Mouse (Mus musculus): Measurements from ENCODE around the gene Lpp. TPM values are rescaled to one million over a fixed set of nuclear protein-coding genes. Genes with fewer than 3 reads are reported as not detected.

Lpp gene
- polyA plus RNA-seq, 1 experiment from 2014 or later, result 10.9 TPM

DNA sequence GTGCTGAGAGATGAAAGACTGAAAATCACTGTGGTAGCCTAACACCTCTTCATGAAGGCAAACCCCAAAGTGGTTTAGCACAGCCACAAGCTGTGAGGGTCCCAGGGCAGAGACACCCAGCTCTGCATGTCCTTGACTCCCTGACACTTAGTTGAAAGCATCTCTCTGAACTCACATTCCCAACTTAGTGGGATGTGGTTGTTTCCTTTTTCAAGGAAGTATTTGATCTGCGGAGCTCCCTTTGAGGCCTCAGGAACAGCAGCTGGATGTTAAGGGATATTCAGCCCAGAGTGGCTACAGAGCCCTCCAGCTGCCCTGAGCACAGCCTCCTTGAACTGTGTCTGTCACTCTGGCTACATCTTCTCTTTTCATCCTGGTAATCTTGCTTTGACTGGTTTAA lies 48.0 kb downstream of the Lpp start:
- no peak overlapping the region for H3K27ac ChIP-seq (ENCODE audit: low read depth, low read length)
- H3K4me1 ChIP-seq (ENCODE audit: control insufficient read depth, insufficient read depth, low read depth, low read length), result no peaks in the 10 kb centered on the region; the same call in 1 of the 2 replicates
- no peaks in the 10 kb centered on the region for H3K27me3 ChIP-seq (replicated peaks; ENCODE audit: control insufficient read depth, insufficient read depth, low read length)
- no peak overlapping the region for H3K4me3 ChIP-seq (ENCODE audit: low read length)
- no peaks in the 10 kb centered on the region for H3K36me3 ChIP-seq (ENCODE audit: control insufficient read depth, insufficient read depth, low read length)
- H3K4me2 ChIP-seq (ENCODE audit: low read length), result no peak overlapping the region
- no peaks in the 10 kb centered on the region for H3K9me3 ChIP-seq (ENCODE audit: control insufficient read depth, low read length)
- no peak overlapping the region for H3K9ac ChIP-seq (ENCODE audit: low read depth, low read length)
- 43% methylated on average over 1 of the region's 1 CpGs for WGBS
- ATAC-seq, result no peak

DNA sequence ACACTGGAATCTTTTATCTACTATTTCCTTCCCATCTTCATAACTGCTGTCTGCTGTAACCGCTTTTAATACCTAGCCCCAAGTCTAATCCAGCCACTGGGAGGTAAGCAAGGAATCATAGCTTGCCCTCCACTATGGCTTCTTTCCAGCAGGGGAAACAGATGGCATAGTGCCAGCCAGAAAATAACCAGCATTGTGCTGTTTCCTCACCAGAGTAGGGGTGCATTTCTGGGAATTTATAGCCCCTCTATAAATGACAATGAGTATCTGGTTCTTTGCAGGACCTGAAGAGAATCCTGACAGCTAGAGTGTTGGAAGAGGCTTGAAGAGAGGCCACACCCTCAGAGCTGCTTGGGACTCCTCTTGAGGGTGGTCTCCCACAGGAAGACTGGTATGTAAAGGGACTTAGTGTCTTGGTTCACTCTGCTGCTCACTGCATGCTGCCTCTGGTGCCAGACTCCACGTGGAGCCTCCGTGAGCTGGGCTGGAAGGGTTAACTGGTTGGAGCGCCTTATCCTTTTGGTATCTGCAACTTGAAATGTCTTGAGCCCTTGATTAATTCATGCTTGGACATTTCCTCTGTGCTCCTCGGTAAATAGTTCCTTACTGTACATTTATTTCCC lies 49.3 kb downstream of the Lpp start:
- Histone ChIP-seq H3K9ac (ENCODE audit: low read depth, low read length) (no peak overlapping the region), H3K36me3 (ENCODE audit: control insufficient read depth, insufficient read depth, low read length) (no peaks in the 10 kb centered on the region), H3K4me1 (ENCODE audit: control insufficient read depth, insufficient read depth, low read depth, low read length) (no peaks in the 10 kb centered on the region; the same call in 1 of the 2 replicates), H3K4me3 (ENCODE audit: low read length) (no peak overlapping the region), H3K4me2 (ENCODE audit: low read length) (no peak overlapping the region), H3K27ac (ENCODE audit: low read depth, low read length) (no peak overlapping the region), H3K9me3 (ENCODE audit: control insufficient read depth, low read length) (no peaks in the 10 kb centered on the region), H3K27me3 (replicated peaks; ENCODE audit: control insufficient read depth, insufficient read depth, low read length) (no peaks in the 10 kb centered on the region)
- WGBS, result 62% methylated on average over 5 of the region's 5 CpGs
- ATAC-seq, result no peak

DNA sequence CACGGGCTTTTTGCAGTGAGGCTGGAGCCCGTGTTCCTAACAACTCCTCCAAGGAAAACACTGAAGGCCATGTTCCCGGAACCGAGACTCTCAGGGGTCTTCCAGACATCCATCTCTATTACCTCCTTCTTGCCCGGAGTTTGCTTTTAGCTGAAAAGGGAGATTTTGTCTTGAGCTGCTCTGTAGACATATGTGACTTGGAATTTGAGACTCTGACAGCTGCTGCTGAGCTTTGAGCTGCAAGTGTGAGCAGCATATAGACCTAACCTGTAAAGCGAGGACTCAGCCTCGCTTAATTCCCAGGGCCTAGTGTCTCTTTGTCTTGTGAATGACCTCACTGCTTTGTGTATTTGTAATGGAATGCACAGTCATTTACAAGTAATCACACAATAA lies 49.8 kb downstream of the Lpp start:
- Histone ChIP-seq H3K27ac (ENCODE audit: low read depth, low read length) (no peak overlapping the region), H3K9ac (ENCODE audit: low read depth, low read length) (no peak overlapping the region), H3K4me2 (ENCODE audit: low read length) (no peak overlapping the region), H3K27me3 (replicated peaks; ENCODE audit: control insufficient read depth, insufficient read depth, low read length) (no peaks in the 10 kb centered on the region), H3K4me1 (ENCODE audit: control insufficient read depth, insufficient read depth, low read depth, low read length) (no peaks in the 10 kb centered on the region; the same call in 1 of the 2 replicates), H3K4me3 (ENCODE audit: low read length) (no peak overlapping the region), H3K9me3 (ENCODE audit: control insufficient read depth, low read length) (no peaks in the 10 kb centered on the region), H3K36me3 (ENCODE audit: control insufficient read depth, insufficient read depth, low read length) (no peaks in the 10 kb centered on the region)
- ATAC-seq, result no peak
- 55% methylated on average over 7 of the region's 7 CpGs for WGBS

DNA sequence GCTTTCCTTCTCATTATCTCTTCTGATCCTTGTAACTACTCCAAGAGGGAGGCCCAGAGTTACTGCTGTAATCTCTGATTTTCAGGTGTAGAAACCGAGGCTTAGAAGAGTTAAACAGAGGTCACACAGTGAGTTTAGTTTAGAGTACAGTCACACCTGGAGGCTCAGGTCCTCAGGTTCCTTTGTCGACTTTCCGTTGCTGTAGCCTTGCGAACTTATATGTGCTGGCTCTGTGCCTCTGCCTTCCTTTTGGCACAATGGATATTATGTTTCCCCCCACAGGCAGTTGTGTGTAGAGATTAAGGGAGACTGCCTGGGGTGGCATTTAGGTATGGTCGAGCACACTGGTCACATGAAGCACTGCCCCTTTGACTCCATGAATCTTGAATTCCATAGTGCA lies 50.2 kb downstream of the Lpp start:
- H3K27ac ChIP-seq (ENCODE audit: low read depth, low read length), result no peak overlapping the region
- 66% methylated on average over 5 of the region's 5 CpGs for WGBS
- H3K4me3 ChIP-seq (ENCODE audit: low read length), result no peak overlapping the region
- no peaks in the 10 kb centered on the region for H3K9me3 ChIP-seq (ENCODE audit: control insufficient read depth, low read length)
- no peaks in the 10 kb centered on the region for H3K36me3 ChIP-seq (ENCODE audit: control insufficient read depth, insufficient read depth, low read length)
- no peaks in the 10 kb centered on the region; the same call in 1 of the 2 replicates for H3K4me1 ChIP-seq (ENCODE audit: control insufficient read depth, insufficient read depth, low read depth, low read length)
- H3K27me3 ChIP-seq (replicated peaks; ENCODE audit: control insufficient read depth, insufficient read depth, low read length), result no peaks in the 10 kb centered on the region
- no peak overlapping the region for H3K4me2 ChIP-seq (ENCODE audit: low read length)
- ATAC-seq, result no peak
- H3K9ac ChIP-seq (ENCODE audit: low read depth, low read length), result no peak overlapping the region

DNA sequence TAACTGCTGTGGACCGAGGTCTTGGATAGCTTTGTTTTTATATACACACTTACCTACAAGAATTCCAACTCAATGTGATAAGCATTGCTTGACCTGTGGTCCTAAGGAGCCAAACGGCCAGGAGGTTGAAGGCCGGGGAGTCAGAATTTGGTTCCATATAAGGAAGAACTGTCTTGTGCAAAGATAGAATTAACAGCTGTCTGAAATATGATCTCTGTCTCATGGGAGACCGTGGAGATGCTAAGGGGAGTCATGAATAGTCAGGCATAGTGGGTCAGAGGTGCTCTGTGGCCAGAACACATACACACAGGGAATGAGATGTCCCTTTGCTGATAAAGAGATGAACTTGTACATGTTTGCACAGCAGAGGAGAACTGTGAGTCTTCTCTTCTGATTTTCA lies 51.5 kb downstream of the Lpp start:
- Histone ChIP-seq H3K9me3 (ENCODE audit: control insufficient read depth, low read length) (no peaks in the 10 kb centered on the region), H3K27ac (ENCODE audit: low read depth, low read length) (no peak overlapping the region), H3K9ac (ENCODE audit: low read depth, low read length) (no peak overlapping the region), H3K27me3 (replicated peaks; ENCODE audit: control insufficient read depth, insufficient read depth, low read length) (no peaks in the 10 kb centered on the region), H3K36me3 (ENCODE audit: control insufficient read depth, insufficient read depth, low read length) (no peaks in the 10 kb centered on the region), H3K4me1 (ENCODE audit: control insufficient read depth, insufficient read depth, low read depth, low read length) (no peaks in the 10 kb centered on the region; the same call in 1 of the 2 replicates), H3K4me3 (ENCODE audit: low read length) (no peak overlapping the region), H3K4me2 (ENCODE audit: low read length) (no peak overlapping the region)
- no peak for ATAC-seq
- WGBS, result 84% methylated on average over 4 of the region's 4 CpGs

DNA sequence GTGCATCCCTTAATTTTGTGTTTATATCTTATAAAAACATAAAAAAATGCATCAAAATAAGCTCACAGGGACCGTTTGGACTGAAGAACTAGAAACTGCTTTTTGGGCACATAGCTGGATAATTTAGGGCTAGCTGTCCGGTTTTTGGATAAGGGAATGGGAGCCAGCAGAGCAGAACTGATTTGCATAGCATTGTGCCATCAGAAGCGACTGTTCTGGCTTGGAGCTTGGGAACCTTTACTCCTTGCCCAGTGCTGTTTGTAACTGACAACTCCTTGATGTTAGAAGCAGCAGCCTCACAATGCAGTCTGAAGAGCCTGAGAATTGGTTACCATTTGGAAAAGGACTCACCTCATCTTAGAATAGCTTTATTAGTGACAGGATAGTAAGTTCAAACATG lies 52.2 kb downstream of the Lpp start:
- Histone ChIP-seq H3K27ac (ENCODE audit: low read depth, low read length) (no peak overlapping the region; the same call in 1 of the 2 replicates), H3K4me2 (ENCODE audit: low read length) (no peak overlapping the region), H3K36me3 (ENCODE audit: control insufficient read depth, insufficient read depth, low read length) (no peaks in the 10 kb centered on the region), H3K4me3 (ENCODE audit: low read length) (no peak overlapping the region), H3K27me3 (replicated peaks; ENCODE audit: control insufficient read depth, insufficient read depth, low read length) (no peaks in the 10 kb centered on the region), H3K4me1 (ENCODE audit: control insufficient read depth, insufficient read depth, low read depth, low read length) (no peaks in the 10 kb centered on the region; the same call in 1 of the 2 replicates), H3K9ac (ENCODE audit: low read depth, low read length) (no peak overlapping the region), H3K9me3 (ENCODE audit: control insufficient read depth, low read length) (no peaks in the 10 kb centered on the region)
- ATAC-seq, result no peak
- WGBS, result 49% methylated on average over 3 of the region's 3 CpGs

DNA sequence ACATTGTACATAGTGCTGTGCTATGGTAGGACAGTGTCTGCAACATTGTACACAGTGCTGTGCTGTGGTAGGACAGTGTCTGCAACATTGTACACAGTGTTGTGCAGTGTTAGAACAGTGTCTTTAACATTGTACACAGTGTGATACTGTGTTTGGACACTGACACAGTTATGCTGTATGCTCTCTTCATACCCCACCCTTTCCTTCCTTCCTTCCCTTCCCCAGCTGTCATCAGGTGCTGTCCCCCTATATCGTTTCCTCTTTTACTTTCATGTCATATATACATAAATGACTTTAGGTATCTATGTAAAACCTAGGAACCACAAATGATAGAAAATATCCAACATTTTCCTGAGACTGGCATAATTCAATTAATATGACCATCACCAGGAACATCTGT lies 53.1 kb downstream of the Lpp start:
- Histone ChIP-seq H3K4me3 (ENCODE audit: low read length) (no peak overlapping the region), H3K9me3 (ENCODE audit: control insufficient read depth, low read length) (no peaks in the 10 kb centered on the region), H3K27ac (ENCODE audit: low read depth, low read length) (no peak overlapping the region), H3K4me1 (ENCODE audit: control insufficient read depth, insufficient read depth, low read depth, low read length) (no peaks in the 10 kb centered on the region; the same call in 1 of the 2 replicates), H3K9ac (ENCODE audit: low read depth, low read length) (no peak overlapping the region), H3K4me2 (ENCODE audit: low read length) (no peak overlapping the region), H3K27me3 (replicated peaks; ENCODE audit: control insufficient read depth, insufficient read depth, low read length) (no peaks in the 10 kb centered on the region), H3K36me3 (ENCODE audit: control insufficient read depth, insufficient read depth, low read length) (no peaks in the 10 kb centered on the region)
- ATAC-seq, result no peak; the same call in 1 of the 2 replicates
- 88% methylated on average over 1 of the region's 1 CpGs for WGBS

DNA sequence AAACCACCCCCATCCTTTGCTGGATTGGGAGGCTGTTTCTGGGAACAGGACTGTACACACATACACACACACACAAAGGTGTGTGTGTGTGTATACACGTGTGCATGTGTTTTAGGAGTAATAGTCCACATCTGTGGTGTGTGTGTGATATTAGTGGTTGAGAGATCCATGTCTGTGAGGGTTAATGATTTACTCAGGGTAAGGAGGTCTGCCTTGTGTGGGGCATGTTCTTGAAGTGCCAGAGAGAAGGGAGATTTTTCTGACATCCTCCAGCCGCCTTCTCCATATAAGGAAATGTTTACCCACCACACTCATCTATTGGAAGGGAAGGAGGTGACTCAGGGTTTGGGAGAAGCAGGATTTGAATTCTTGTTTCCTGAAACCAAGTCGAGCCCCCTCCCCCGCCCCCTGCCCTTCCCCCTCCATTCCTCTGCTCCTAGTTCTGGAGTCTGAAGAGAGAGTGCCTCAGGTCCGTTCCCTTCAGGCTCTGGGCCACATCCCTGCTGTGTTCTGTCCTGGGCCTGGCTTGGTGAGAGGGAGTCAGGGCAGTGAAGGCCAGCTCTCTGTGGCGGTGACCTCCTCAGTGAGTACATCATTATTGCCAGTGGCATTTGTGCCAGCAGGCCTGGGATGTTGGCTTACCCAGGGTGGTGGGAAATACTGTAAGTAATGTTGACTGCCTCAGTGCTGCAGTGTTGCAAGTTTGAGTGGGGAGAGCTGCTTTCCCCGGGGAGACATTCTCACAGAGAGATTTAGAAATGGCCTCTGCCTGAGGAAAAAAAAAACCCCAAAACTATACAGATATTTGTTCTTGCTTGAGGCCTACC lies 54.6 kb downstream of the Lpp start:
- H3K9me3 ChIP-seq (ENCODE audit: control insufficient read depth, low read length), result no peaks in the 10 kb centered on the region
- H3K27ac ChIP-seq (ENCODE audit: low read depth, low read length), result no peak overlapping the region
- 59% methylated on average over 7 of the region's 7 CpGs for WGBS
- H3K9ac ChIP-seq (ENCODE audit: low read depth, low read length), result no peak overlapping the region
- no peak for ATAC-seq
- no peak overlapping the region for H3K4me2 ChIP-seq (ENCODE audit: low read length)
- H3K27me3 ChIP-seq (replicated peaks; ENCODE audit: control insufficient read depth, insufficient read depth, low read length), result no peaks in the 10 kb centered on the region
- H3K36me3 ChIP-seq (ENCODE audit: control insufficient read depth, insufficient read depth, low read length), result no peaks in the 10 kb centered on the region
- no peaks in the 10 kb centered on the region; the same call in 1 of the 2 replicates for H3K4me1 ChIP-seq (ENCODE audit: control insufficient read depth, insufficient read depth, low read depth, low read length)
- no peak overlapping the region for H3K4me3 ChIP-seq (ENCODE audit: low read length)

DNA sequence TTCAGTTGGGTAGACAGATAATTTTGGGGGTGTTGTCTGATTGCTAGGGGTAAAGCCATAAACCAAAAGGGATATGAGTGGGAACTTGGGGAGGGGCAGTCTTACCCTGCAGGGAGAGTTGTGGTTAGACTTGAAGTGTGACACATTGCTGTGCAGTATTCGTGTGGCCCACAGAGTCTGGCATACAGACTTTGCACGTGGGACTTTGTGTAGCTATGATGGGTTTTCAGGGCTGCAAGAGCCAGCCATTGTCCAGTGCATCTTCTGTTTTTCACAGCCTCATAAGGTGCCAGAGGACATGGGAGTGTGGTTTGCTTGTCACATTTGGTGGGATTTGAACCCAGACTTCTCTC lies 55.2 kb downstream of the Lpp start:
- Histone ChIP-seq H3K4me1 (ENCODE audit: control insufficient read depth, insufficient read depth, low read depth, low read length) (no peaks in the 10 kb centered on the region; the same call in 1 of the 2 replicates), H3K9ac (ENCODE audit: low read depth, low read length) (no peak overlapping the region), H3K27me3 (replicated peaks; ENCODE audit: control insufficient read depth, insufficient read depth, low read length) (no peaks in the 10 kb centered on the region), H3K4me3 (ENCODE audit: low read length) (no peak overlapping the region), H3K27ac (ENCODE audit: low read depth, low read length) (no peak overlapping the region), H3K36me3 (ENCODE audit: control insufficient read depth, insufficient read depth, low read length) (no peaks in the 10 kb centered on the region), H3K9me3 (ENCODE audit: control insufficient read depth, low read length) (no peaks in the 10 kb centered on the region), H3K4me2 (ENCODE audit: low read length) (no peak overlapping the region)
- 75% methylated on average over 2 of the region's 2 CpGs for WGBS
- ATAC-seq, result no peak
